Mouse (Mus musculus): ENCODE results near the gene Xpr1. TPM values are rescaled to one million over a fixed set of nuclear protein-coding genes. Genes with fewer than 3 reads are reported as not detected.
"Not testable (repeated sequence)": the region's sequence is repeated elsewhere in the genome, so short reads cannot be mapped to it uniquely, and the experiment has no call there.

Gene Xpr1
- polyA plus RNA-seq, 1 experiment from 2014 or later, result 24.4 TPM

- POLR2A ChIA-PET, result no interaction called here
- H3K27me3 ChIP-seq, result no peaks in the 10 kb centered on the region
- CTCF ChIA-PET, result no interaction called here
- no peak for ATAC-seq
- no peak for TF ChIP-seq CTCF (IDR thresholded peaks at IDR 0.05)
- in situ Hi-C loops (cut with MboI; ENCODE audit: low pct_unique_long_range_greater_than_20kb), result loop anchor here (10.0 kb wide), 2 partner anchors 495 to 505 kb away; no protein-coding TSS in a partner anchor
- DNase-seq (ENCODE audit: low read depth, low spot score), result no peak
Measured at GRCm38 (mm10) chr1:155289411-155289810, 127.8 kb downstream of the Xpr1 start.

DNA sequence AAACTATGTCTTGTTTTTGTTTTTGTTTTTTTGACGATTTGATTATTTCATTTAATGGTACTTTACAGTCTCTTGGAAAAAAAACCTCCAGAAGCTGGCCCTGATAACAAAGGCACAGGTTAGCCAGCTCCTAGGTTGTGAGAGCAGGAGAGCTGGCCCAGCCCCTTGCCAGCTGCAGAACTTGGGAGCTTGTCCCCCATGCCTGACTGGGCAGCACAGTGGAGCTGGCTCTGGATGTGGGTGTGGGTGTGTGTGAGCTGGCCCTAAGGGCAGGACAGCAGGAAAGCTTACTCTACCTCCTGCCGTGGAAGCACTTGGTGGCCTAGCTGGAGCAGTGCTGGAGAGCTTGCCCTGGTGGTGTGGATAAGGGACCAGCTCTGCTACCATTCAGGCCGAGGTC is 129.2 kb downstream of the Xpr1 start:
- no peak for ATAC-seq
- CTCF ChIA-PET, result interaction anchor here (1.1 kb wide), 1 partner anchor 250 kb away, joined by 4 read pairs; no protein-coding TSS in a partner anchor

DNA sequence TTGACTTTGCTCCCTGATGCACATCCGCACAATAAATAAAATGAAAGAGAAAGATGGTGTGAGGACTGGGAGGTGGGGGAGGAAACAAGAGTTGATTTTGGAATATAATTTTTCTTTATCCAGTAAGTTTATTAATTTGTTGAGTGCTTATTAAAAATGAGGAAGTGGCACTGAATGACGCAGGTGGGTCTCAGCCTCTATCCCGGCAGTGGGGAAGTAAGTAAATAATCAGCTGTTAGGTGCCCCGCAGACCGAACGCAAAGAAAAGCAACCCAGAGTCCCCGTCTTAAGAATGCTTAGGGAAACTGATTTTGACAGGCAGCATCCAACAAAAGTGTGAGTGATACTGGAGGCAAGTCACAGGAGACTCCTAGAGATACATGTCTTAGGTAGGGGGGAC is 133.4 kb downstream of the Xpr1 start:
- ATAC-seq, result no peak
- H3K27me3 ChIP-seq, result no peaks in the 10 kb centered on the region
- in situ Hi-C loops (cut with MboI; ENCODE audit: low pct_unique_long_range_greater_than_20kb), result loop anchor here (5.0 to 10.0 kb wide), 5 partner anchors 37 to 501 kb away; no protein-coding TSS in a partner anchor

More for the DNA sequence above, 129.2 kb downstream of the Xpr1 start:
- TF ChIP-seq CTCF (IDR thresholded peaks at IDR 0.05), result no peak
- DNase-seq (ENCODE audit: low read depth, low spot score), result no peak
- POLR2A ChIA-PET, result no interaction called here
- no peaks in the 10 kb centered on the region for H3K27me3 ChIP-seq
- in situ Hi-C loops (cut with MboI; ENCODE audit: low pct_unique_long_range_greater_than_20kb), result loop anchor here (10.0 kb wide), 2 partner anchors 497 to 503 kb away; no protein-coding TSS in a partner anchor

DNA sequence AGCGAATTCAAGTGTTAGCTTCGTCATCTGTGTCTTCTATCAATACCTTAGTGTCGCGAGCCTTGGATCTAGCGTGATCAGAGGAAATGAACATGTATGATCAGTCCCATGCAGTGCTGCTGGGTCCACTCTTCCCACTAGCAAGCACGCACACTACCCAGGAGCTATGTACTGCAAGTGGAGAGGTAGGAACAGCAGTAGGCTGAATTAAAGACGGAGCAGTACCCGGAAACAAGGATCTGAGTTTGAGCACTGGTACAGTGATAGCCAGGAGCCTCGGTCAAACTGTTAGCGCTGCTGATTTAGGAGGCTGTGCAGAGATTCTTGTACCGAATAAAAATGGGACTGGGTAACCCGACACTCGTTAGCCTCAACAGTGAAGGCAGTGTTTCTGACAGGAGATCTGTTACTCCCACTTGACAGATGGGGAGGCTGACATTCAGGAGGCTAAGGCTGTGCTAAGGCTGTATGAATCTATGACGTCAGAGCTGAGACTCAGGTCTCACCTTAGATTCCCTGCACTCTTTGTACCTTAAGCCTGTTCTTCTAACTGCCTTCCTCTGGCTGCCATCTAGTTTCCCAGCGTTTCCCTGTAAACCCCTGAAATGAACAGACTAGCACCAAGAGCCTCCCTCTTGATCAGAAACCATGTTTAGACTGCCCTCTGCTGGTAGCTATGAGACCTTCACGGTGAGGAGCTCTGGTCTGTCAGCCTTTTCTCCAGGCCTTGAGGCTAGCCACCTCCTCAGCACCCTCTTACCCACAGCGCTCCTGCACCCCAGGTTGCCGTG is 136.0 kb downstream of the Xpr1 start:
- no peaks in the 10 kb centered on the region for H3K27me3 ChIP-seq
- TF ChIP-seq CTCF (IDR thresholded peaks at IDR 0.05), result peak; percentile 92
- no peak for DNase-seq (ENCODE audit: low read depth, low spot score)
- ATAC-seq, result peak; percentile 99
- in situ Hi-C loops (cut with MboI; ENCODE audit: low pct_unique_long_range_greater_than_20kb), result loop anchor here (5.0 to 10.0 kb wide), 5 partner anchors 34 to 504 kb away; no protein-coding TSS in a partner anchor
- ChIA-PET POLR2A (no interaction called here), CTCF (interaction anchor here (0.6 to 2.7 kb wide), 21 partner anchors 12 to 274 kb away, joined by 3 to 29 read pairs (median 4); no protein-coding TSS in a partner anchor)

More for the DNA sequence above, 133.4 kb downstream of the Xpr1 start:
- TF ChIP-seq CTCF (IDR thresholded peaks at IDR 0.05), result no peak
- DNase-seq (ENCODE audit: low read depth, low spot score), result no peak
- CTCF ChIA-PET, result interaction anchor here (1.6 kb wide), 1 partner anchor 257 kb away, joined by 5 read pairs; no protein-coding TSS in a partner anchor
- POLR2A ChIA-PET, result no interaction called here

DNA sequence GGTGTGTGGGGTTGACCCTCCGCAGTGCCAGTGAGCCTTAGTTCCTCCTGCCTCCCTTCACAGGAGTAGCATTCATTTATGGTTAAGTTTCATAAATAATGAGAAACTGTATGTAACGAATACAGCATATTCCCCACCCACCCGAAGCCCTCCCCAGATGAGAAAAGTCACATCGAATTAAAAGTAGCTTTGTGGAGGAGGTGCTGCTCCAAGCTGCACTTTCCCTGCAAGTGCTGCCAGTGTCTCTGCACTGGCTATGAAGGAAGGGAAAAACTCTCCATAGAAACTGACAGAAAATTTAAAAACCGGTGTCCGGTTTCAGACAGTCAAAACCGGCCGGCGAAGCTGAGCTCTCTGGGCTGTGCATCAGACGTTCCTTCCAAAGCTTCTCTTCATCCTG is 136.9 kb downstream of the Xpr1 start:
- CTCF ChIA-PET, result interaction anchor here (1.2 to 2.7 kb wide), 5 partner anchors 61 to 258 kb away, joined by 3 to 29 read pairs (median 8); no protein-coding TSS in a partner anchor
- no peak for TF ChIP-seq CTCF (IDR thresholded peaks at IDR 0.05)
- ATAC-seq, result no peak
- no peaks in the 10 kb centered on the region for H3K27me3 ChIP-seq
- in situ Hi-C loops (cut with MboI; ENCODE audit: low pct_unique_long_range_greater_than_20kb), result loop anchor here (5.0 to 10.0 kb wide), 5 partner anchors 33 to 504 kb away; no protein-coding TSS in a partner anchor
- POLR2A ChIA-PET, result no interaction called here
- DNase-seq (ENCODE audit: low read depth, low spot score), result no peak

DNA sequence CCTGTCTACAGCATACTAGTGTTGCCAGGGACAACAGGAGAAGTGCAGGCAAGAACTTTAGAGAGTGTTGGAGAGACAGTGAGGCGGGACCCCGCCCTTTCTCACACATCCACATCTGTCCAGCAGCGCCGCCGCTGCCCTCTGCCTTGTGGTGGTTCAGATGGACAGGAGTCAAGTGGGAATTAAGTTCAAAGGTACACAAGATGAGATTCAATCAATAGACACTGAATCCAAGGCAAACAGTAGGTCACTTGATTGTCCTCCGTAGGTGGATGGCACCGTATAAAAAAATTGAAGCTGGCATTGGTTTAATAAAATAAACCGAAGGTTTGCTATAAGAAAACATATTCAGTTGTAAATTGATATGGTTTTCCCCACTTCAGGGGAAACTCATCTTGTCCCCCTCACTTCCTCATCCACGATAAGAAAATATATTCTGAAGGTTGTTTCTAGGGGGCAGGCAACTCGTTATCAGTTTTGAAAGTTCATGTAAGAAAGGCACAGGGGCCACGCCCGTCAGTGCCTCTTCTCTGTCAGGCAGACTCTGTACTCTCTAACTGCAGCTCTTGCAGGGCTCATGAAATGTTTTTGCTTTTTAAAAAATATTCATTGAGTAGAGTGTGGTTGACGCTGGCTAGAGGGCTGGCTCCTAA is 140.7 kb downstream of the Xpr1 start:
- DNase-seq (ENCODE audit: low read depth, low spot score) (no peak), ATAC-seq (no peak)
- no peak for TF ChIP-seq CTCF (IDR thresholded peaks at IDR 0.05)
- no peaks in the 10 kb centered on the region for H3K27me3 ChIP-seq
- ChIA-PET POLR2A (interaction anchor here (0.6 kb wide), 1 partner anchor 9 kb away, joined by 3 read pairs; no protein-coding TSS in a partner anchor), CTCF (no interaction called here)
- in situ Hi-C loops (cut with MboI; ENCODE audit: low pct_unique_long_range_greater_than_20kb), result no loop called here

DNA sequence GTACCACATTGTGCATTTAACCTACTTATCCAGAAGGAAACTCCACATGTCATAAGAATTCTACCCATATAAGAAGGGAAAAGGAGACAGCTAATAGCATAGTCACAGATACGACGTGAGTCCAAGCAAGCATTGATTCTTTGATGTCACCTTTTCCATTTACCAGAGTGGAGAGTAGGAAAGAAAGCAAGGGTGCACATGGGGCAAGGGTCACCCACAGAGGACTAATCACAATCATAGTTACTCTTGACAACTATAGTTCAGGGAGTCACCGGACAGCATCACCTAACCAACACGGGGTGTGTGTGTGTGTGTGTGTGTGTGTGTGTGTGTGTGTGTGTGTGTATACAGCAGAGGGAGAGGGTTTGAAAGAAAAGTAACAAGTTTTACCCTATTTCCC is 141.4 kb downstream of the Xpr1 start:
- ChIA-PET CTCF (no interaction called here), POLR2A (interaction anchor here (0.6 kb wide), 1 partner anchor 10 kb away, joined by 3 read pairs; no protein-coding TSS in a partner anchor)
- no peak for TF ChIP-seq CTCF (IDR thresholded peaks at IDR 0.05)
- DNase-seq (ENCODE audit: low read depth, low spot score), result no peak
- ATAC-seq, result no peak
- in situ Hi-C loops (cut with MboI; ENCODE audit: low pct_unique_long_range_greater_than_20kb), result no loop called here
- no peaks in the 10 kb centered on the region for H3K27me3 ChIP-seq

GRCm38 (mm10) chr1:155274976-155275375 is 142.2 kb downstream of the Xpr1 start:
- in situ Hi-C loops (cut with MboI; ENCODE audit: low pct_unique_long_range_greater_than_20kb), result no loop called here
- DNase-seq (ENCODE audit: low read depth, low spot score), result no peak
- POLR2A ChIA-PET, result interaction anchor here (1.1 kb wide), 1 partner anchor 44 kb away, joined by 3 read pairs; no protein-coding TSS in a partner anchor

GRCm38 (mm10) chr1:155272953-155273352 is 144.3 kb downstream of the Xpr1 start:
- DNase-seq (ENCODE audit: low read depth, low spot score), result no peak
- CTCF ChIA-PET, result no interaction called here
- peak; percentile 96 for ATAC-seq
- POLR2A ChIA-PET, result no interaction called here
- H3K27me3 ChIP-seq, result no peaks in the 10 kb centered on the region
- in situ Hi-C loops (cut with MboI; ENCODE audit: low pct_unique_long_range_greater_than_20kb), result no loop called here
- TF ChIP-seq CTCF (IDR thresholded peaks at IDR 0.05), result no peak

More at GRCm38 (mm10) chr1:155274976-155275375, 142.2 kb downstream of the Xpr1 start:
- no peak for ATAC-seq
- CTCF ChIA-PET, result no interaction called here
- H3K27me3 ChIP-seq, result no peaks in the 10 kb centered on the region
- TF ChIP-seq CTCF (IDR thresholded peaks at IDR 0.05), result no peak

GRCm38 (mm10) chr1:155262496-155262895 is 154.7 kb downstream of the Xpr1 start:
- in situ Hi-C loops (cut with MboI; ENCODE audit: low pct_unique_long_range_greater_than_20kb); H3K27me3 ChIP-seq; ATAC-seq; DNase-seq (ENCODE audit: low read depth, low spot score): not testable (repeated sequence)
- ChIA-PET CTCF (interaction anchor here (0.7 to 1.0 kb wide), 3 partner anchors 9 to 31 kb away, joined by 3 read pairs; no protein-coding TSS in a partner anchor), POLR2A (interaction anchor here (0.6 kb wide), 1 partner anchor 68 kb away, joined by 4 read pairs; no protein-coding TSS in a partner anchor)
